Mouse (Mus musculus): ENCODE data around the gene Lmnb2. TPM values are rescaled to one million over a fixed set of nuclear protein-coding genes. Genes with fewer than 3 reads are reported as not detected.
A peak's percentile ranks its signal among the peaks of the same experiment; 100 is the strongest.

The Lmnb2 gene
- total RNA-seq (2014; fragmentation: Nextera tagmentation) (3.0 and 3.1 TPM in 2 replicates), total RNA-seq (2017) (4.8 and 5.5 TPM in 2 replicates), polyA plus RNA-seq (2012) (10.2 and 11.9 TPM in 2 replicates)

DNA sequence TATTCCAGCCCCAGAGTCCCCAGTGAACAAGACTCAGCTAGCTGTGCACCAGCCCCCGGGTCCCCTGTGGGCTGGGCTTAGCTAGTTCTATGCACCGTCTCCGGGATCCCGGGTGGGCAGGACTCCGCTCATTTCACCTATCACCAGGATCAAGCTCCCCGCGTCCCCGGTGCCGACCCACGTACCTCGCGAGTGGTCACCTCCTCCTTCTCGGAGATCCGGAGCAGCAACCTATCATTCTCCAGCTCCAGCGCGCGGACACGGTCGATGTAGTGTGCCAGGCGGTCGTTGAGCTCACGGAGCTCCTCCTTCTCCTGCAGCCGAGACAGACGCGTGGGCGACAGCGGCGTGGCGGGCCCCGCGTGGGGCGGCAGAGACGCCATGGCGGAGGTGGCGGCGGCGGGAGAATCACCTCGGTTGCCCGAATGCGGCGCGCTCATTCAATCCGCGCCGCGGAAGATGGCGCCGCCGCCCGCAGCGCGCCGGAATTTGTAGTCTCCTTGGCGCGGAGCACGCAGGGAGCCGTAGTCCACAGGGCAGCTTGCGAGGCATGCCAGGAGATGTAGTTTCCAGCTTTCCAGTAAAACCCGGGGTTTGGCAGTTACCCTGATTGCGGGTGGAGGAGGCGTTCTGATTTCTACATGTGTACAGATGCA lies at the start of gene Lmnb2:
Lmnb2 (minus strand) TSS at position 467 of the 656 bp plus-strand sequence.
- ATAC-seq (ENCODE audit: extremely low read depth, insufficient number of reproducible peaks, low FRiP score, poor library complexity, severe bottlenecking) (no peak), DNase-seq (ENCODE audit: low spot score) (no peak)
- TF ChIP-seq GATA1 (IDR thresholded peaks at IDR 0.05; ENCODE audit: borderline replicate concordance, low read length) (no peak), GATA2 (IDR thresholded peaks at IDR 0.05; ENCODE audit: borderline replicate concordance, low read depth, low read length) (no peak), POLR2AphosphoS5 (IDR thresholded peaks at IDR 0.05; ENCODE audit: insufficient replicate concordance, low read depth, low read length) (no peak), TAL1 (conservative IDR thresholded peaks at IDR 0.05; ENCODE audit: low read depth, low read length) (no peak), CTCF (IDR thresholded peaks at IDR 0.05; ENCODE audit: low read depth, low read length) (no peak)
- Histone ChIP-seq H3K4me3 (ENCODE audit: low read depth, low read length) (peak within 1 kb of the TSS; percentile 51), H3K27me3 (ENCODE audit: insufficient read depth, low read length) (peaks cover 65% of the 10 kb centered on the region), H3K4me1 (ENCODE audit: insufficient read depth, low read depth, low read length) (peaks cover 21% of the 10 kb centered on the region), H3K36me3 (replicated peaks) (no peaks in the 10 kb centered on the region), H3K9me3 (replicated peaks) (no peaks in the 10 kb centered on the region; the same call in 1 of the 2 replicates)

DNA sequence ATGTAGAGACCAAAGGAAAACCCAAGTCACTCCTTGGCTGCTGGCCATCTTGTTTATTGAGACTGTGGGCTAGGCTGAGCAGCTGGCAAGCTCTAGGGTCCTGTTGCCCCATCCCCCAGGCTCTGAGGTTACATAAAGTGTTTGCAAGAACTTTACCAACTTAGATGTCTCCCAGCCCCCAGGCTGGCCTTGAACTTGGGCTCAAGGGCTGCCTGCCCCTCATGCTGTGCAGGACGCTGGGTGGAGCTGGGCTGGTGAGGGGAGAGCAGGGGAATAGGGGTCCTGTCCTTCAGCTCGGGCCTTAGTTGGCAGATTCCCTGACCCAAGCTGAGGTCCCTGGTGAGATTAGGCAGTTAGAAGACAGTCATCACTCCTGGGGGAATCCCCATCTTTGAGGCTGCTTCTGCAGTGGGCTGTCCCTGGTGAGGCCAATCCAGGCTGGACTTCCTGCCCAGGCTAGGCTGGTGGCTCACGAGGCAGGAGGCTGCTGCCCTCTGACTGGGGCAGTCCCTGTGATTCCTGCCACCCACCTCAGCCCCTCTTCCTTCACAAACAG lies 49.1 kb upstream of the Lmnb2 start:
- H3K27me3 ChIP-seq (ENCODE audit: insufficient read depth, low read length): peaks cover 64% of the 10 kb centered on the region
- TF ChIP-seq CTCF (IDR thresholded peaks at IDR 0.05; ENCODE audit: low read depth, low read length): no peak
- TF ChIP-seq POLR2AphosphoS5 (IDR thresholded peaks at IDR 0.05; ENCODE audit: insufficient replicate concordance, low read depth, low read length): no peak
- no peak for TF ChIP-seq GATA1 (IDR thresholded peaks at IDR 0.05; ENCODE audit: borderline replicate concordance, low read length)
- TF ChIP-seq TAL1 (conservative IDR thresholded peaks at IDR 0.05; ENCODE audit: low read depth, low read length): no peak
- no peak for TF ChIP-seq GATA2 (IDR thresholded peaks at IDR 0.05; ENCODE audit: borderline replicate concordance, low read depth, low read length)
- no peak for DNase-seq (ENCODE audit: low spot score)
- no peaks in the 10 kb centered on the region for H3K36me3 ChIP-seq (replicated peaks)
- ATAC-seq (ENCODE audit: extremely low read depth, insufficient number of reproducible peaks, low FRiP score, poor library complexity, severe bottlenecking): no peak
- no peaks in the 10 kb centered on the region for H3K9me3 ChIP-seq (replicated peaks)
- no peaks in the 10 kb centered on the region for H3K4me1 ChIP-seq (ENCODE audit: insufficient read depth, low read depth, low read length)
- no peak overlapping the region for H3K4me3 ChIP-seq (ENCODE audit: low read depth, low read length)

DNA sequence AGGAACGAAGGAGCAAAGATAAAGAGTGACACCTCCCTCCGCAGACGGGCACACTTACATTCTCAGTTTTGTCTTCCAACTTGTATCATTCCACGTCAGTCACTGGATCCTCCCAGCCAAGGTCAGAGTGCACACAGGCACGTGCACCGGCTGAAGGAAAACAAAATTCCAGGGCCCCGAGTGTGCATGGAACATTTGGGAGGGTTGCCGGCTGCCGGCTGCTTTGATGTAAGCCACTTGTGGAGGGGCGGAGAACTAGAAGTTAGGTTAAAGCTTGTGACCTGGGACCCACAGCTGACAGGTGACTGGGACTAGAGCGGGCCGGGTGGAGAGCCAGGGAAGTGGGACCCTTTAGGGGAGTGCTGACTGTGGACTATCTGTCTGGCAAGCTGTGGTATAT lies 48.3 kb upstream of the Lmnb2 start:
- Histone ChIP-seq H3K4me1 (ENCODE audit: insufficient read depth, low read depth, low read length) (no peaks in the 10 kb centered on the region), H3K9me3 (replicated peaks) (no peaks in the 10 kb centered on the region), H3K27me3 (ENCODE audit: insufficient read depth, low read length) (peaks cover 59% of the 10 kb centered on the region), H3K36me3 (replicated peaks) (no peaks in the 10 kb centered on the region), H3K4me3 (ENCODE audit: low read depth, low read length) (no peak overlapping the region)
- DNase-seq (ENCODE audit: low spot score): no peak
- TF ChIP-seq POLR2AphosphoS5 (IDR thresholded peaks at IDR 0.05; ENCODE audit: insufficient replicate concordance, low read depth, low read length) (no peak), GATA1 (IDR thresholded peaks at IDR 0.05; ENCODE audit: borderline replicate concordance, low read length) (no peak), TAL1 (conservative IDR thresholded peaks at IDR 0.05; ENCODE audit: low read depth, low read length) (no peak), GATA2 (IDR thresholded peaks at IDR 0.05; ENCODE audit: borderline replicate concordance, low read depth, low read length) (no peak)
- ATAC-seq (ENCODE audit: extremely low read depth, insufficient number of reproducible peaks, low FRiP score, poor library complexity, severe bottlenecking): no peak

DNA sequence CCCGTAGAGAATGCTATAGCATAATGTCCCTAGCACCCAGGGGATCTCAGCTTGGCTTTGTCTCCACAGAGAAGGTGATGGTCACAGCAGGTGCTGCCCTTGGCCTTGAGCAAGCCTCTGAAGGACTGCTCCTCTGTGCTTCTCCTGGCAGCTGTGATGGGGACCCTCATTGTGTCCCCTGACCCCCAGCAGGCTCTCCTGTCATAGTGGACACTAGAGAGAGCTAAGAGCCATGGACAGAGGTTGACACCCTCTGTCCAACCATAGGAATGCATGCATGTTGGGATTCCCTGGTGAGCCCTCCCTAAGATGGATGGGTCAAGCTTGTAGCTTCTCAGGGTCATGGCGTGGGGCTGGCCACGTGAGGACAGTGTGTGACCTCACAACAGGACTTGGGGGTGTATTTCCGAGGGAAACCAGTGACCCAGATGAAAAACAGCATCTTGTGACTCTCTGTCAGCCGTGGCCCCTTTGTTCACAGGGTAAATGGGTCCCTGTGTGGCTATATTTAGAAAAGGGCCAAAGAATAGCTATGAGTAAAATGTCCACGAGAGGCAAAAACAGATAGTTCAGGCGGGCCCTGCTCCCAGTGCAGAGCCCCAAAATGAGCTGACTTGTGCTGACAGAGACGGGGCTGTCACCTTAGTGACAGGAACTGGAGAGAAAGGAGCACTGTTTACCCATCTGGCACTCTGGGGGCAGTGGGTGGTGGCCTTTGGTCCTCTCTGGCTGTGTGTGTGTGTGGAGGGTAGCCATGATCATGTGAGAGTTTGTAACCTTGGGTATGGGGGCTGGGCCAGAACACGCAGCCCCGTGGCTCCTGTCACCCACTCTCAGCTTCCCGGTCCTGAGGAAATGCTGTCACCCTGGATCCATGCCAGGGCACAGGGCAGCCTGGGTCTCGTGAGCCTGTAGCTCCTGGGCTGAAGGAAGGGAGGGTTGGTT lies 45.3 kb upstream of the Lmnb2 start:
- Histone ChIP-seq H3K4me1 (ENCODE audit: insufficient read depth, low read depth, low read length) (no peaks in the 10 kb centered on the region), H3K4me3 (ENCODE audit: low read depth, low read length) (no peak overlapping the region), H3K27me3 (ENCODE audit: insufficient read depth, low read length) (peaks cover 57% of the 10 kb centered on the region), H3K9me3 (replicated peaks) (no peaks in the 10 kb centered on the region), H3K36me3 (replicated peaks) (no peaks in the 10 kb centered on the region)
- DNase-seq (ENCODE audit: low spot score) (no peak), ATAC-seq (ENCODE audit: extremely low read depth, insufficient number of reproducible peaks, low FRiP score, poor library complexity, severe bottlenecking) (no peak)
- no peak for TF ChIP-seq GATA2 (IDR thresholded peaks at IDR 0.05; ENCODE audit: borderline replicate concordance, low read depth, low read length)
- no peak for TF ChIP-seq TAL1 (conservative IDR thresholded peaks at IDR 0.05; ENCODE audit: low read depth, low read length)
- TF ChIP-seq GATA1 (IDR thresholded peaks at IDR 0.05; ENCODE audit: borderline replicate concordance, low read length): no peak
- no peak for TF ChIP-seq POLR2AphosphoS5 (IDR thresholded peaks at IDR 0.05; ENCODE audit: insufficient replicate concordance, low read depth, low read length)

DNA sequence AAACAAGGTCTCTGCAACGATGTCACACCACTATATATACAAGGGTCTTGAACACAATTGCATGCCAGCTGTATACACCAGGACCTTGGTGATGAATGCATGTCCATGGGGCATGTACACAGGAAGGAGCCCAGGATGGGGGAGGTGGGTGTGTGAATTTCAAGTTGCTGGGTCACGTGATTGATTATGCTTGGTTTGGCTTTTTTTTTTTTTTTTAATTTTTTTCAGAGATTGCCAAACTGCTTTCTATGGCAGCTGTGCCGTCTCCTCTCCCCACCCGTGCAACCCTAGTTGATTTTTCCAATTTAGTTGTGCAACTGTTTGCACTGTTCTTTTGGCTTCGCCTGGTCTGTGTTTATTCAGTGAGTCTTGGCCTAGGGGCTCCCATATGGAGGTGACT lies 44.5 kb upstream of the Lmnb2 start:
- no peak for TF ChIP-seq POLR2AphosphoS5 (IDR thresholded peaks at IDR 0.05; ENCODE audit: insufficient replicate concordance, low read depth, low read length)
- TF ChIP-seq TAL1 (conservative IDR thresholded peaks at IDR 0.05; ENCODE audit: low read depth, low read length): no peak
- TF ChIP-seq GATA1 (IDR thresholded peaks at IDR 0.05; ENCODE audit: borderline replicate concordance, low read length): no peak
- no peak for TF ChIP-seq CTCF (IDR thresholded peaks at IDR 0.05; ENCODE audit: low read depth, low read length)
- Histone ChIP-seq H3K9me3 (replicated peaks) (no peaks in the 10 kb centered on the region), H3K4me1 (ENCODE audit: insufficient read depth, low read depth, low read length) (no peaks in the 10 kb centered on the region), H3K27me3 (ENCODE audit: insufficient read depth, low read length) (peaks cover 56% of the 10 kb centered on the region), H3K36me3 (replicated peaks) (no peaks in the 10 kb centered on the region), H3K4me3 (ENCODE audit: low read depth, low read length) (no peak overlapping the region)
- ATAC-seq (ENCODE audit: extremely low read depth, insufficient number of reproducible peaks, low FRiP score, poor library complexity, severe bottlenecking) (no peak), DNase-seq (ENCODE audit: low spot score) (no peak)

DNA sequence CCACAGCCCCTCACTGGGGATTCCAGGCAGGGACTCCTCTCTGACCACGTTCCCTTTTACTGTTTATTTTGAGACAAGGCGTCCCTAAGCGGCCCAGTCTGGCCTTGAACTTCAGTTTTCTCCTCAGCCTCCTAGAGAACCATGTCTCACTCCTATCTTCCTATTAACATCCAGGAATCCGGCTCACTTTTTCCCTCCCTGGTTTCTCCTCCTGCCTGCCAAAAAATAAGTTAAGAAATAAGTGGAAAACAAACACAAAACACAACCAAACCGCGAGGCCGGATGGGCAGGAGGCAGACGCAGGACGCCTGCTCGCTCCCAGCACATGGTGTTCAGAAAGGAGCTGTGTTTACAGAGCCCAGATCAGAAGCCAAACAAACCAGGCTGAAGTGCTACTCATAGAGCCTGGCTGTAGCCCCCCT lies 44.0 kb upstream of the Lmnb2 start:
- no peak for DNase-seq (ENCODE audit: low spot score)
- no peak for ATAC-seq (ENCODE audit: extremely low read depth, insufficient number of reproducible peaks, low FRiP score, poor library complexity, severe bottlenecking)
- Histone ChIP-seq H3K9me3 (replicated peaks) (no peaks in the 10 kb centered on the region), H3K4me1 (ENCODE audit: insufficient read depth, low read depth, low read length) (no peaks in the 10 kb centered on the region), H3K4me3 (ENCODE audit: low read depth, low read length) (no peak overlapping the region), H3K36me3 (replicated peaks) (no peaks in the 10 kb centered on the region), H3K27me3 (ENCODE audit: insufficient read depth, low read length) (peaks cover 52% of the 10 kb centered on the region)
- no peak for TF ChIP-seq GATA1 (IDR thresholded peaks at IDR 0.05; ENCODE audit: borderline replicate concordance, low read length)
- TF ChIP-seq TAL1 (conservative IDR thresholded peaks at IDR 0.05; ENCODE audit: low read depth, low read length): no peak
- no peak for TF ChIP-seq GATA2 (IDR thresholded peaks at IDR 0.05; ENCODE audit: borderline replicate concordance, low read depth, low read length)
- no peak for TF ChIP-seq POLR2AphosphoS5 (IDR thresholded peaks at IDR 0.05; ENCODE audit: insufficient replicate concordance, low read depth, low read length)
- no peak for TF ChIP-seq CTCF (IDR thresholded peaks at IDR 0.05; ENCODE audit: low read depth, low read length)

All from G1E (cell line).